Mouse (Mus musculus) kidney, embryonic 15.5 days (tissue): Measurements from ENCODE around the gene Adat1. TPM values are rescaled to one million over a fixed set of nuclear protein-coding genes. Genes with fewer than 3 reads are reported as not detected.

Experiments used
- ATAC-seq: fragments of 200-750 bp; cut with Nextera tagmentation; replicated peaks from 2 replicates; pipeline ENCODE4 v1.8.0; 2017; ENCODE audit warnings: moderate TSS enrichment; ENCODE audit not compliant: low FRiP score
- H3K27ac ChIP-seq: fragments of 300-500 bp; sonication (generic); 2 replicates; pipeline ENCODE4 v1.5.1; 2015; ENCODE audit warnings: mild to moderate bottlenecking, inconsistent platforms
- H3K27me3 ChIP-seq: fragments of 300-500 bp; sonication (generic); 2 replicates; pipeline ENCODE4 v1.6.1; 2015; ENCODE audit warnings: inconsistent platforms
- H3K36me3 ChIP-seq: fragments of 300-500 bp; sonication (generic); 2 replicates; pipeline ENCODE4 v1.6.1; 2015; ENCODE audit warnings: inconsistent platforms
- H3K4me1 ChIP-seq: fragments of 300-500 bp; sonication (generic); 2 replicates; pipeline ENCODE4 v1.6.1; 2015; ENCODE audit warnings: inconsistent platforms
- H3K4me2 ChIP-seq: fragments of 300-500 bp; sonication (generic); 2 replicates; pipeline ENCODE4 v1.6.1; 2015; ENCODE audit warnings: moderate library complexity, mild to moderate bottlenecking, inconsistent platforms
- H3K4me3 ChIP-seq: fragments of 300-500 bp; sonication (generic); replicated peaks from 2 replicates; pipeline ENCODE4 v1.5.1; 2015; ENCODE audit warnings: mild to moderate bottlenecking, inconsistent platforms
- H3K9ac ChIP-seq: fragments of 300-500 bp; sonication (generic); 2 replicates; pipeline ENCODE4 v1.6.1; 2015; ENCODE audit warnings: mild to moderate bottlenecking, inconsistent platforms
- H3K9me3 ChIP-seq: fragments of 300-500 bp; sonication (generic); replicated peaks from 2 replicates; pipeline ENCODE4 v1.6.1; 2016; ENCODE audit warnings: inconsistent platforms
- WGBS: fragments of 180-500 bp; shearing (Covaris S2); methylation state at CpG from one replicate; pipeline ENCODE4 v1.1.7; 2015; ENCODE audit warnings: mixed read lengths; 5-methylcytosine and 5-hydroxymethylcytosine counted together
- polyA plus RNA-seq: library from polyadenylated mRNA; unstranded; fragments of >200 nt; fragmentation: Nextera tagmentation; extraction: Ambion mirVana; gene quantifications from 2 replicates; pipeline ENCODE4 v1.2.1, GENCODE M21; 2015

Gene Adat1
- polyA plus RNA-seq, 1 experiment from 2014 or later: 12.1 TPM

DNA sequence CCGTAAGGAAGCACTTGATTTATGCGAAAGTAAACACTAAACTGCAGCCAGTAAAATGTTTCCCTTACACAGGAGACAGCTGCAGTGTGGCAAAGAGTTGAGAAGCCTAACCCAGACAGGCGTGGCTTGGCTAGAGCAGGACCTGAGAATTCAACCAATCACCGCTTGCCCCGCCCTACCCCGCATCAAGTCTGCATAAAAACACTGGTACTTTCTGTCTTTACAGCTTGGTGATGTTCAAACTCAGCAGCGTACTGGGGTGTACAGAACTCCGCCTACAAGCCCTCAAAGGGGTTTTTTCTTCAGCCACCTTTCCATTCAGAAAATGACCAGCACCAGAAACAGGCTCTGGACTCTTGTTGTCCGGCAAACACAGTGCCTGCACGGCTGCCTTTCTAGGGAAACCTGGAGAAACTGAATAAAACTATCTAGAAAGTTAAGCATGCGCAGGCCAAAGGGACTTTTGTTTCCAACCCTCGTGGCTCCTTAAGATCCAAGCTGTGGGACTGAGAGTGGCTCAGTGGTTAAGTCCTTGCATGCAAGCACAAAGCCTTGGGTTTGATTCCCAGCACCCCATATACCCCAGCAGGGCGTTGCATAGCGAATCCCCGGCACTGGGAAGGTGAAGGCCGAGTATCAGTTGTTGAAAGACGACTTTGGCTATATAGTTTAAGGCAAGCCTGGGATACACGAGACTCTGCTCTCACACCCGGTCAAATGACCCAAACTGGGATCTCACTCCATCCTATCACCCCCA, 59.3 kb downstream of the Adat1 start:
- H3K27me3 ChIP-seq: no peaks in the 10 kb centered on the region
- WGBS: 25% methylated on average over 19 of the region's 19 CpGs
- peak; percentile 65 for ATAC-seq
- H3K36me3 ChIP-seq: no peaks in the 10 kb centered on the region
- H3K9me3 ChIP-seq: no peaks in the 10 kb centered on the region
- peaks cover 20% of the 10 kb centered on the region for H3K4me1 ChIP-seq
- peak overlapping the region; percentile 88 for H3K4me2 ChIP-seq
- H3K9ac ChIP-seq: peak overlapping the region; percentile 75
- H3K4me3 ChIP-seq: peak overlapping the region; percentile 76
- H3K27ac ChIP-seq: peak overlapping the region; percentile 87

GRCm38 (mm10) chr8:111931721-111932120, 60.4 kb downstream of the Adat1 start:
- ATAC-seq: no peak
- Histone ChIP-seq H3K4me3 (no peak overlapping the region), H3K9ac (no peak overlapping the region), H3K4me2 (no peak overlapping the region), H3K4me1 (peaks cover 20% of the 10 kb centered on the region), H3K9me3 (no peaks in the 10 kb centered on the region), H3K36me3 (no peaks in the 10 kb centered on the region), H3K27ac (no peak overlapping the region), H3K27me3 (no peaks in the 10 kb centered on the region)
- WGBS: 78% methylated on average over 16 of the region's 16 CpGs

GRCm38 (mm10) chr8:111929648-111930344, 62.3 kb downstream of the Adat1 start:
- no peaks in the 10 kb centered on the region for H3K9me3 ChIP-seq
- no peak overlapping the region for H3K27ac ChIP-seq
- no peaks in the 10 kb centered on the region for H3K36me3 ChIP-seq
- no peaks in the 10 kb centered on the region for H3K27me3 ChIP-seq
- 81% methylated on average over 8 of the region's 8 CpGs for WGBS
- H3K4me3 ChIP-seq: no peak overlapping the region
- H3K9ac ChIP-seq: no peak overlapping the region
- no peak overlapping the region for H3K4me2 ChIP-seq
- ATAC-seq: no peak
- H3K4me1 ChIP-seq: peaks cover 20% of the 10 kb centered on the region

GRCm38 (mm10) chr8:111924976-111925375, 67.1 kb downstream of the Adat1 start:
- Histone ChIP-seq H3K9me3 (no peaks in the 10 kb centered on the region), H3K27ac (no peak overlapping the region), H3K27me3 (no peaks in the 10 kb centered on the region), H3K9ac (no peak overlapping the region), H3K36me3 (no peaks in the 10 kb centered on the region), H3K4me3 (no peak overlapping the region), H3K4me2 (no peak overlapping the region), H3K4me1 (peaks cover 7% of the 10 kb centered on the region; the same call in 1 of the 2 replicates)
- ATAC-seq: no peak
- 78% methylated on average over 7 of the region's 7 CpGs for WGBS

GRCm38 (mm10) chr8:111923383-111923804, 68.7 kb downstream of the Adat1 start:
- Histone ChIP-seq H3K27me3 (no peaks in the 10 kb centered on the region), H3K36me3 (peaks cover 4% of the 10 kb centered on the region), H3K27ac (no peak overlapping the region), H3K4me1 (peaks cover 7% of the 10 kb centered on the region; the same call in 1 of the 2 replicates), H3K9me3 (no peaks in the 10 kb centered on the region), H3K4me3 (no peak overlapping the region), H3K4me2 (0 out of 2 replicates have a peak overlapping the region, but pooled peaks have one; percentile 21), H3K9ac (no peak overlapping the region)
- no peak for ATAC-seq
- WGBS: 24% methylated on average over 10 of the region's 10 CpGs

- Histone ChIP-seq H3K27ac (0 out of 2 replicates have a peak overlapping the region, but pooled peaks have one; percentile 14), H3K9me3 (no peaks in the 10 kb centered on the region), H3K4me1 (peaks cover 7% of the 10 kb centered on the region; the same call in 1 of the 2 replicates), H3K4me3 (no peak overlapping the region), H3K27me3 (no peaks in the 10 kb centered on the region), H3K4me2 (no peak overlapping the region), H3K9ac (no peak overlapping the region; the same call in 1 of the 2 replicates), H3K36me3 (peaks cover 9% of the 10 kb centered on the region)
- ATAC-seq: 0 out of 2 replicates have a peak, but pooled peaks have one; percentile 44
- WGBS: 82% methylated on average over 4 of the region's 4 CpGs
Measured at GRCm38 (mm10) chr8:111920971-111921370, 71.1 kb downstream of the Adat1 start.

DNA sequence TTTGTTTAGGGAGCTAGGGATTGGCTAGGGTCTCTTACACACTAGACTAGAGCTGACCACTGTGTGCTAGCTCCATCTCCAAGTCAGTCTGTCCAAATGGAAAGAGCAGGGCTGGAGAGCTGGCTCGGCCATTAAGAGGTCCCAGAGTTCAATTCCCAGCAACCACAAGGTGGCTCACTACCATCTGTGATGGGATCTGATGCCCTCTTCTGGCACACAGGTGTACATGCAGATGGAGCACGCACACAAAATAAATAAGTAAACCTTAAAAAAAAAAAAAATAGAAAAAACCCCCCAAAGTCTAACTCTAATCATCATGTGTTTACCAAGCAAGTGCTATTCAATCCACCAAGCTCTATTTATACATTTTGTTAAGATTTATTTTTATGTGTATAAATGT, 72.4 kb downstream of the Adat1 start:
- no peak overlapping the region for H3K4me2 ChIP-seq
- 81% methylated on average over 2 of the region's 2 CpGs for WGBS
- H3K9ac ChIP-seq: no peak overlapping the region
- H3K27ac ChIP-seq: no peak overlapping the region
- H3K4me3 ChIP-seq: no peak overlapping the region
- no peaks in the 10 kb centered on the region for H3K9me3 ChIP-seq
- H3K27me3 ChIP-seq: no peaks in the 10 kb centered on the region
- H3K36me3 ChIP-seq: peaks cover 9% of the 10 kb centered on the region
- H3K4me1 ChIP-seq: peaks cover 7% of the 10 kb centered on the region; the same call in 1 of the 2 replicates
- no peak for ATAC-seq

Other genes with a start within 250 kb of the Adat1 start
- 45.7 and 53.8 TPM in 2 replicates for gene Bcar1, start 248.5 kb downstream of the Adat1 start, polyA plus RNA-seq
- gene Cfdp1, start 138.0 kb downstream of the Adat1 start, polyA plus RNA-seq: 226 and 233 TPM in 2 replicates
- gene Tmem170, start 115.6 kb downstream of the Adat1 start, polyA plus RNA-seq: 13.0 and 13.4 TPM in 2 replicates
- 0.96 and 1.1 TPM in 2 replicates for gene Chst5, start 81.9 kb downstream of the Adat1 start, polyA plus RNA-seq
- 21.1 and 21.5 TPM in 2 replicates for gene Tmem231, start 58.4 kb downstream of the Adat1 start, polyA plus RNA-seq
- gene Gabarapl2, start 51.6 kb downstream of the Adat1 start, polyA plus RNA-seq: 194 and 198 TPM in 2 replicates
- gene Kars, start 19.0 kb upstream of the Adat1 start, polyA plus RNA-seq: 209 and 219 TPM in 2 replicates
- gene Terf2ip, start 19.1 kb upstream of the Adat1 start, polyA plus RNA-seq: 23.9 and 27.6 TPM in 2 replicates
- 0.12 and 0.73 TPM in 2 replicates for gene Gm6793, start 22.7 kb upstream of the Adat1 start, polyA plus RNA-seq